Mouse (Mus musculus) liver, embryonic 14.5 days (tissue): ENCODE data around the gene Olfr1493-ps1. TPM values are rescaled to one million over a fixed set of nuclear protein-coding genes. Genes with fewer than 3 reads are reported as not detected.

ENCODE experiments used
- ATAC-seq: fragments of 200-750 bp; cut with Nextera tagmentation; 2 replicates; pipeline ENCODE4 v1.8.0; 2017; ENCODE audit warnings: moderate number of reproducible peaks, mild to moderate bottlenecking, moderate library complexity; ENCODE audit not compliant: insufficient read depth
- DNase-seq, 3 experiments: peaks; one replicate each; pipeline ENCODE4 v3.0.0-alpha.2; 2012 to 2013; ENCODE audit warnings: low read depth in 3 of 3, low spot score in 3 of 3
- H3K27ac ChIP-seq: fragments of 300-500 bp; sonication (generic); 2 replicates; pipeline ENCODE4 v1.5.1; 2014; ENCODE audit warnings: moderate library complexity, mild to moderate bottlenecking, control low read depth, inconsistent platforms
- H3K27me3 ChIP-seq: fragments of 300-500 bp; sonication (generic); 2 replicates; pipeline ENCODE4 v1.6.1; 2014; ENCODE audit warnings: mild to moderate bottlenecking, low read length, moderate library complexity; ENCODE audit not compliant: control insufficient read depth, insufficient read depth
- H3K36me3 ChIP-seq: fragments of 300-500 bp; sonication (generic); replicated peaks from 2 replicates; pipeline ENCODE4 v1.6.1; 2014; ENCODE audit warnings: low read depth; ENCODE audit not compliant: control insufficient read depth, insufficient read depth
- H3K4me1 ChIP-seq, 2 experiments: fragments of 200-500 bp in 1 of 2; fragments of 300-500 bp in 1 of 2; sonication (generic) in 1 of 2; replicated peaks; 2 replicates each; pipeline ENCODE4 v1.6.1; 2012 to 2014; ENCODE audit warnings: antibody characterized with exemption in 1 of 2, inconsistent platforms in 1 of 2, low read length in 1 of 2; ENCODE audit not compliant: control insufficient read depth in 2 of 2, insufficient read depth in 2 of 2
- H3K4me2 ChIP-seq: fragments of 300-500 bp; sonication (generic); 2 replicates; pipeline ENCODE4 v1.6.1; 2014; ENCODE audit warnings: low read depth, mild to moderate bottlenecking, control low read depth, moderate library complexity
- H3K4me3 ChIP-seq, 2 experiments: fragments of 200-500 bp in 1 of 2; fragments of 300-500 bp in 1 of 2; sonication (generic) in 1 of 2; 2 replicates each; pipeline ENCODE4 v1.5.1; 2012 to 2014; ENCODE audit warnings: low read depth in 2 of 2, low read length in 2 of 2, mild to moderate bottlenecking in 2 of 2, control low read depth in 1 of 2, inconsistent platforms in 1 of 2, moderate library complexity in 1 of 2; ENCODE audit not compliant: insufficient read depth in 1 of 2
- H3K9ac ChIP-seq: fragments of 300-500 bp; sonication (generic); replicated peaks from 2 replicates; pipeline ENCODE4 v1.6.1; 2014; ENCODE audit warnings: mild to moderate bottlenecking, control low read depth, moderate library complexity
- H3K9me3 ChIP-seq: fragments of 300-500 bp; sonication (generic); 2 replicates; pipeline ENCODE4 v1.6.1; 2016; ENCODE audit warnings: low read length, mixed read lengths; ENCODE audit not compliant: control insufficient read depth
- CTCF ChIP-seq: IDR thresholded peaks from 2 replicates; pipeline ENCODE4 v1.5.1; 2016; ENCODE audit warnings: antibody characterized with exemption, low read depth, control low read depth
- EP300 ChIP-seq: IDR thresholded peaks from 2 replicates; pipeline ENCODE4 v1.6.1; 2016; ENCODE audit warnings: antibody characterized with exemption, low read depth
- WGBS: fragments of 180-500 bp; shearing (Covaris S2); extraction: QIAGEN DNeasy Blood & Tissue Kit; methylation state at CpG from one replicate; pipeline ENCODE4 v1.1.7; 2014; ENCODE audit not compliant: insufficient replicate concordance; 5-methylcytosine and 5-hydroxymethylcytosine counted together
- polyA plus RNA-seq, 2 experiments: library from polyadenylated mRNA; depleted of rRNA in 1 of 2; stranded (reverse) in 1 of 2; unstranded in 1 of 2; fragments of >200 nt; fragmentation: Nextera tagmentation in 1 of 2; extraction: Ambion mirVana in 1 of 2; gene quantifications; 2 replicates each; pipeline versions ENCODE4 v1.2.1 to v1.2.3; 2012 to 2014

Olfr1493-ps1 gene
- polyA plus RNA-seq (2012; rRNA removed) (not detected in 2 replicates), polyA plus RNA-seq (2014; fragmentation: Nextera tagmentation; extraction: Ambion mirVana) (not detected in 2 replicates)

DNA sequence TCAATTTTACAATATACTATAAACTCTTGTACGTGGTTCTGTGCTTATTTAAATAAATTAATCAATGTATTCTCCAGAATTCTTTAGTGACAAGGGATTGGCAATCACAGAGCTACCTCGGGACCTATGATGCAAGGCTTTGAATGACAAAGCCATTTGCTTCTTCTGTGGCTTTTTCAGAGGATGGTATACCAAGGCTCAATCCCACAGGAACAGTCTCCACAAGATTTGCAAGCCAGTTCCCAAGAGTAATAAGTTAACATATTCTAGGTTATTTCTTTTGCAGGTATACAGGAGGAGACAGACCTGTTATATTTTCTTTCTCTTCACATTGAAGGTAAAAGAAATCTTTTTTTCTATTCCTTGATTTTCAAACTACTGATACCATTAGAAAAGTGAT, at the start of gene Olfr1493-ps1:
Gene Olfr1493-ps1 (plus strand): TSS at position 301 of the 400 bp plus-strand sequence.
- TF ChIP-seq CTCF, result no peak
- no peak for TF ChIP-seq EP300
- WGBS, result 29% methylated on average over 2 of the region's 2 CpGs
- H3K27me3 ChIP-seq, result no peaks in the 10 kb centered on the region
- no peaks in the 10 kb centered on the region for H3K36me3 ChIP-seq
- no peak within 1 kb of the TSS for H3K9ac ChIP-seq
- ATAC-seq (no peak), DNase-seq (no peak)
- H3K4me2 ChIP-seq, result no peak within 1 kb of the TSS
- no peak within 1 kb of the TSS for H3K4me3 ChIP-seq
- no peaks in the 10 kb centered on the region for H3K4me1 ChIP-seq
- no peak within 1 kb of the TSS for H3K27ac ChIP-seq
- no peaks in the 10 kb centered on the region for H3K9me3 ChIP-seq

DNA sequence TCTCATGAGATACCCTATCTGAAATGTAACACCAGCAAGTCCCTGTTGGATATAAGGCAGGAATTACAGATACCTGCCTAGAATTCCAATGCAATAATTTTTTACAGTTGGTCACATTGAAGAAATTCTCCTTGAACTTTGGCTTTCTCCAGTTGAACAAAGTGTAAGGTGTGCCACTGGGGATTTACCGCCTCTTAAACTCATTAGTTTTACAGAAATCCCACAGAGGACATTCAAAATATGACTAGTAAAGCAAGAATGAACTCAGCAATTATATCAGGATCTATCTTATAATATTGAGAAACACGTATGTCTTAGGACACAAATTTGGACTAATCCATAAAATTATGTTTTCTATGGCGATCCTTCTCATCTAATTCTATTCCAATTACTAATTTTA, 26.1 kb upstream of the Olfr1493-ps1 start, which contains the start of gene Olfr1491:
Gene Olfr1491 (plus strand): TSS at position 301 of the 400 bp plus-strand sequence.
- no peaks in the 10 kb centered on the region for H3K36me3 ChIP-seq
- no peak within 1 kb of the TSS for H3K4me2 ChIP-seq
- no peak for DNase-seq
- H3K9me3 ChIP-seq, result no peaks in the 10 kb centered on the region
- no peak within 1 kb of the TSS for H3K9ac ChIP-seq
- WGBS, result 44% methylated on average over 3 of the region's 3 CpGs
- TF ChIP-seq EP300 (no peak), CTCF (no peak)
- no peaks in the 10 kb centered on the region for H3K27me3 ChIP-seq
- H3K27ac ChIP-seq, result no peak within 1 kb of the TSS
- no peaks in the 10 kb centered on the region for H3K4me1 ChIP-seq
- no peak within 1 kb of the TSS for H3K4me3 ChIP-seq
- no peak for ATAC-seq

- Histone ChIP-seq H3K9ac (no peak within 1 kb of the TSS), H3K4me3 (no peak within 1 kb of the TSS), H3K4me2 (no peak within 1 kb of the TSS), H3K4me1 (no peaks in the 10 kb centered on the region), H3K27me3 (no peaks in the 10 kb centered on the region), H3K27ac (no peak within 1 kb of the TSS), H3K9me3 (no peaks in the 10 kb centered on the region), H3K36me3 (no peaks in the 10 kb centered on the region)
- DNase-seq (no peak), ATAC-seq (no peak)
- WGBS, result 70% methylated on average over 4 of the region's 4 CpGs
- no peak for TF ChIP-seq EP300
- no peak for TF ChIP-seq CTCF
These were observed 16.4 kb downstream of the Olfr1493-ps1 start, which contains the start of gene Olfr1494 for GRCm38 (mm10) chr19:13739428-13739827. TSS of gene Olfr1494 (plus strand) at chr19:13739728.

DNA sequence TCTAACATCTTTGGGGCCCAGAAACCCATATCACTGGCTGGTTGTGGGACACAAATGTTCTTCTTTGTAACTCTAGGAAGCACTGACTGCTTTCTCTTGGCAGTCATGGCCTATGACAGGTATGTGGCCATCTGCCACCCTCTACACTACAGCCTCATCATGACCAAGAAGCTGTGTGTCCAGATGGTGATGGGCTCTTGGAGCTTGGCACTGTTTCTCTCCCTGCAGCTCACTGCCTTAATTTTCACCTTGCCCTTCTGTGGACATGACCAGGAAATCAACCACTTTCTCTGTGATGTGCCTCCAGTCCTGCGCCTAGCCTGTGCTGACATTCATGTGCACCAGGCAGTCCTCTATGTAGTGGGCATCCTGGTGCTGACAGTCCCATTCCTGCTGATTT, 26.3 kb downstream of the Olfr1493-ps1 start:
- TF ChIP-seq CTCF (no peak), EP300 (no peak)
- no peaks in the 10 kb centered on the region for H3K9me3 ChIP-seq
- no peak overlapping the region for H3K4me3 ChIP-seq
- H3K27me3 ChIP-seq, result no peaks in the 10 kb centered on the region
- H3K36me3 ChIP-seq, result no peaks in the 10 kb centered on the region
- WGBS, result 48% methylated on average over 1 of the region's 1 CpGs
- no peak overlapping the region for H3K4me2 ChIP-seq
- H3K9ac ChIP-seq, result no peak overlapping the region
- no peak for DNase-seq
- no peak for ATAC-seq
- no peak overlapping the region for H3K27ac ChIP-seq
- H3K4me1 ChIP-seq, result no peaks in the 10 kb centered on the region

DNA sequence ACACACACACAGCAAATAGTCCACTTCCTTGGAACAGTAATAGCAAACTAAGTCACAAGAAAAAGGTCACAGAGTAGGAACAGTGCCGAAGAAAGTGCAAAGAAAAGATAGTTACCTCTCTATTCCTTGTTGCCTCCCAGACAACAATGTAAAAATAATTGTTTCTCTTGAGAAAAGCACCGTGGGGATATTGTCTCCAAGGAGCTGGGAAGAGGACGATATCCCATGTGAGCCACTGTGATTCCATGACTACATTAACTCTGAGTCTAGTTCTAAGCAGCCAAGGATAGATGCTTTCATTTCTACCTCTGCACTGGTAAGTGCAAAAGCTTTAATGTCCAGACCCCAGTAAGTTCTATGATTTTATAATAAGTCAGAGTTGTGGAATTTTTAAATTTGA, 41.2 kb downstream of the Olfr1493-ps1 start, which contains the start of gene Olfr1495:
Gene Olfr1495 (plus strand): TSS at position 301 of the 400 bp plus-strand sequence.
- WGBS, result 50% methylated on average over 3 of the region's 3 CpGs
- H3K9ac ChIP-seq, result no peak within 1 kb of the TSS
- no peaks in the 10 kb centered on the region for H3K27me3 ChIP-seq
- no peaks in the 10 kb centered on the region for H3K9me3 ChIP-seq
- no peaks in the 10 kb centered on the region for H3K4me1 ChIP-seq
- ATAC-seq (no peak), DNase-seq (no peak)
- TF ChIP-seq EP300 (no peak), CTCF (no peak)
- H3K27ac ChIP-seq, result no peak within 1 kb of the TSS
- H3K4me2 ChIP-seq, result no peak within 1 kb of the TSS
- no peak within 1 kb of the TSS for H3K4me3 ChIP-seq
- H3K36me3 ChIP-seq, result no peaks in the 10 kb centered on the region
